Mouse (Mus musculus) CH12.LX (cell line): ENCODE data around the gene Ankle1. TPM values are rescaled to one million over a fixed set of nuclear protein-coding genes. Genes with fewer than 3 reads are reported as not detected.

Experiments
- DNase-seq: peaks from one replicate; pipeline ENCODE4 v3.0.0-alpha.2; 2013; ENCODE audit errors: extremely low read depth
- H3K27ac ChIP-seq: 2 replicates; pipeline ENCODE4 v1.5.1; 2012; ENCODE audit warnings: low read depth, mild to moderate bottlenecking, control low read depth, moderate library complexity; ENCODE audit not compliant: insufficient read depth
- H3K27me3 ChIP-seq: replicated peaks from 2 replicates; pipeline ENCODE3; 2012; ENCODE audit warnings: inconsistent platforms
- H3K36me3 ChIP-seq, 2 experiments: replicated peaks in 1 of 2; 2 replicates each; pipeline versions ENCODE3 to v1.6.1; 2012; ENCODE audit warnings: inconsistent platforms in 1 of 2, low read length in 1 of 2, mild to moderate bottlenecking in 1 of 2, mixed read lengths in 1 of 2, moderate library complexity in 1 of 2; ENCODE audit not compliant: control insufficient read depth in 1 of 2, insufficient read depth in 1 of 2
- H3K4me1 ChIP-seq, 2 experiments: 2 replicates each; pipeline ENCODE4 v1.6.1; 2012; ENCODE audit warnings: inconsistent platforms in 1 of 2, moderate library complexity in 1 of 2; ENCODE audit not compliant: insufficient read depth in 2 of 2, control insufficient read depth in 1 of 2
- H3K4me2 ChIP-seq: 2 replicates; pipeline ENCODE4 v1.6.1; 2012; ENCODE audit warnings: low read depth, mild to moderate bottlenecking, control low read depth; ENCODE audit not compliant: poor library complexity, insufficient read depth, severe bottlenecking
- H3K4me3 ChIP-seq, 3 experiments: fragments of 150-350 bp in 1 of 3; sonication (generic) in 1 of 3; replicated peaks in 1 of 3; 2 replicates each; pipeline versions ENCODE3 to v1.5.1; 2011 to 2012; ENCODE audit warnings: low read depth in 2 of 3, low read length in 2 of 3, mild to moderate bottlenecking in 2 of 3, moderate library complexity in 2 of 3, control low read depth in 1 of 3, improper control_type of control experiment in 1 of 3, inconsistent platforms in 1 of 3, mixed read lengths in 1 of 3; ENCODE audit not compliant: poor library complexity in 1 of 3
- H3K79me2 ChIP-seq: replicated peaks from 2 replicates; pipeline ENCODE4 v1.6.1; 2012; ENCODE audit warnings: mild to moderate bottlenecking, moderate library complexity; ENCODE audit not compliant: control insufficient read depth, poor library complexity, insufficient read depth, severe bottlenecking; ENCODE audit errors: extremely low read depth
- H3K9ac ChIP-seq: 2 replicates; pipeline ENCODE4 v1.6.1; 2012; ENCODE audit warnings: low read depth, mild to moderate bottlenecking, control low read depth, moderate library complexity; ENCODE audit not compliant: insufficient read depth
- H3K9me3 ChIP-seq: replicated peaks from 2 replicates; pipeline ENCODE3; 2012; ENCODE audit warnings: low read length, inconsistent platforms, mixed read lengths
- BHLHE40 ChIP-seq: IDR thresholded peaks from 2 replicates; pipeline ENCODE4 v1.6.1; 2011; ENCODE audit warnings: mild to moderate bottlenecking, low read depth, low read length, improper control_type of control experiment
- CHD1 ChIP-seq: IDR thresholded peaks from 2 replicates; pipeline ENCODE4 v1.6.1; 2012; ENCODE audit warnings: low read depth, low read length, improper control_type of control experiment, inconsistent platforms
- CHD2 ChIP-seq: IDR thresholded peaks from 2 replicates; pipeline ENCODE4 v1.6.1; 2011; ENCODE audit warnings: low read length, improper control_type of control experiment
- CTCF ChIP-seq, 2 experiments: IDR thresholded peaks in 1 of 2; conservative IDR thresholded peaks in 1 of 2; 2 replicates each; pipeline ENCODE4 v1.5.1; 2011 to 2012; ENCODE audit warnings: low read depth in 2 of 2, low read length in 2 of 2, improper control_type of control experiment in 1 of 2, inconsistent platforms in 1 of 2, mild to moderate bottlenecking in 1 of 2, moderate library complexity in 1 of 2
- E2F4 ChIP-seq: IDR thresholded peaks from 2 replicates; pipeline ENCODE4 v1.6.1; 2011; ENCODE audit warnings: low read depth, low read length, improper control_type of control experiment; ENCODE audit not compliant: insufficient replicate concordance
- ELF1 ChIP-seq: IDR thresholded peaks from 2 replicates; pipeline ENCODE4 v1.6.1; 2014; ENCODE audit warnings: low read depth, mild to moderate bottlenecking, inconsistent platforms, low read length, improper control_type of control experiment
- EP300 ChIP-seq: IDR thresholded peaks from 2 replicates; pipeline ENCODE4 v1.6.1; 2011; ENCODE audit warnings: low read length, improper control_type of control experiment
- ETS1 ChIP-seq: conservative IDR thresholded peaks from 2 replicates; pipeline ENCODE4 v1.6.1; 2012; ENCODE audit warnings: low read depth, mild to moderate bottlenecking, inconsistent platforms, low read length, improper control_type of control experiment, moderate library complexity
- GABPA ChIP-seq: IDR thresholded peaks from 2 replicates; pipeline ENCODE4 v1.6.1; 2012; ENCODE audit warnings: low read depth, low read length, improper control_type of control experiment, inconsistent platforms; ENCODE audit not compliant: insufficient replicate concordance
- HCFC1 ChIP-seq: IDR thresholded peaks from 2 replicates; pipeline ENCODE4 v1.6.1; 2012; ENCODE audit warnings: low read depth, mild to moderate bottlenecking, inconsistent platforms, low read length, improper control_type of control experiment
- IRF4 ChIP-seq: IDR thresholded peaks from 2 replicates; pipeline ENCODE4 v1.6.1; 2014; ENCODE audit warnings: low read depth, mild to moderate bottlenecking, inconsistent platforms, low read length, improper control_type of control experiment
- JUN ChIP-seq: IDR thresholded peaks from 2 replicates; pipeline ENCODE4 v1.6.1; 2011; ENCODE audit warnings: low read depth, mild to moderate bottlenecking, low read length, improper control_type of control experiment, moderate library complexity; ENCODE audit not compliant: insufficient read depth
- JUND ChIP-seq: conservative IDR thresholded peaks from 2 replicates; pipeline ENCODE4 v1.6.1; 2011; ENCODE audit warnings: low read depth, low read length, improper control_type of control experiment
- KAT2A ChIP-seq: IDR thresholded peaks from 2 replicates; pipeline ENCODE4 v1.6.1; 2012; ENCODE audit warnings: low read length, improper control_type of control experiment, inconsistent platforms; ENCODE audit not compliant: insufficient replicate concordance
- MAFK ChIP-seq: IDR thresholded peaks from 2 replicates; pipeline ENCODE4 v1.6.1; 2011; ENCODE audit warnings: low read length, improper control_type of control experiment; ENCODE audit not compliant: insufficient replicate concordance
- MAX ChIP-seq: IDR thresholded peaks from 2 replicates; pipeline ENCODE4 v1.6.1; 2011; ENCODE audit warnings: low read length, improper control_type of control experiment
- MAZ ChIP-seq: IDR thresholded peaks from 2 replicates; pipeline ENCODE4 v1.6.1; 2012; ENCODE audit warnings: low read depth, mild to moderate bottlenecking, inconsistent platforms, low read length, improper control_type of control experiment, moderate library complexity
- MEF2A ChIP-seq: IDR thresholded peaks from 2 replicates; pipeline ENCODE4 v1.6.1; 2014; ENCODE audit warnings: low read depth, mild to moderate bottlenecking, inconsistent platforms, low read length, improper control_type of control experiment, borderline replicate concordance
- MXI1 ChIP-seq: IDR thresholded peaks from 2 replicates; pipeline ENCODE4 v1.6.1; 2011; ENCODE audit warnings: mild to moderate bottlenecking, low read depth, low read length, improper control_type of control experiment
- MYC ChIP-seq: IDR thresholded peaks from 2 replicates; pipeline ENCODE4 v1.6.1; 2011; ENCODE audit warnings: low read depth, mild to moderate bottlenecking, improper control_type of control experiment, low read length
- NELFE ChIP-seq: IDR thresholded peaks from 2 replicates; pipeline ENCODE4 v1.6.1; 2011; ENCODE audit warnings: low read depth, low read length, improper control_type of control experiment
- NRF1 ChIP-seq: IDR thresholded peaks from 2 replicates; pipeline ENCODE4 v1.6.1; 2014; ENCODE audit warnings: low read depth, mild to moderate bottlenecking, inconsistent platforms, low read length, improper control_type of control experiment, moderate library complexity
- PAX5 ChIP-seq: IDR thresholded peaks from 2 replicates; pipeline ENCODE4 v1.6.1; 2012; ENCODE audit warnings: low read length, inconsistent platforms, mixed read lengths
- POLR2A ChIP-seq: IDR thresholded peaks from 2 replicates; pipeline ENCODE4 v1.6.1; 2011; ENCODE audit warnings: low read depth, mild to moderate bottlenecking, improper control_type of control experiment, low read length
- POLR2AphosphoS2 ChIP-seq: IDR thresholded peaks from 2 replicates; pipeline ENCODE4 v1.6.1; 2011; ENCODE audit warnings: low read depth, low read length, improper control_type of control experiment
- RAD21 ChIP-seq: IDR thresholded peaks from 2 replicates; pipeline ENCODE4 v1.6.1; 2011; ENCODE audit warnings: low read depth, mild to moderate bottlenecking, low read length, improper control_type of control experiment, moderate library complexity
- RCOR1 ChIP-seq: conservative IDR thresholded peaks from 2 replicates; pipeline ENCODE4 v1.6.1; 2012; ENCODE audit warnings: low read depth, mild to moderate bottlenecking, inconsistent platforms, low read length, improper control_type of control experiment
- SIN3A ChIP-seq: IDR thresholded peaks from 2 replicates; pipeline ENCODE4 v1.6.1; 2012; ENCODE audit warnings: low read length, improper control_type of control experiment, inconsistent platforms
- SMC3 ChIP-seq: IDR thresholded peaks from 2 replicates; pipeline ENCODE4 v1.6.1; 2011; ENCODE audit warnings: low read depth, low read length, improper control_type of control experiment
- TBP ChIP-seq: conservative IDR thresholded peaks from 2 replicates; pipeline ENCODE4 v1.6.1; 2011; ENCODE audit warnings: low read depth, low read length, improper control_type of control experiment
- TCF12 ChIP-seq: IDR thresholded peaks from 2 replicates; pipeline ENCODE4 v1.6.1; 2014; ENCODE audit warnings: low read depth, mild to moderate bottlenecking, inconsistent platforms, low read length, improper control_type of control experiment
- UBTF ChIP-seq: IDR thresholded peaks from 2 replicates; pipeline ENCODE4 v1.6.1; 2012; ENCODE audit warnings: low read depth, mild to moderate bottlenecking, inconsistent platforms, low read length, improper control_type of control experiment, moderate library complexity
- USF1 ChIP-seq: IDR thresholded peaks from 2 replicates; pipeline ENCODE4 v1.6.1; 2014; ENCODE audit warnings: low read depth, mild to moderate bottlenecking, inconsistent platforms, low read length, improper control_type of control experiment
- USF2 ChIP-seq: conservative IDR thresholded peaks from 2 replicates; pipeline ENCODE4 v1.6.1; 2011; ENCODE audit warnings: low read depth, low read length, improper control_type of control experiment
- ZC3H11A ChIP-seq: IDR thresholded peaks from 2 replicates; pipeline ENCODE4 v1.6.1; 2012; ENCODE audit warnings: low read depth, mild to moderate bottlenecking, inconsistent platforms, low read length, improper control_type of control experiment
- ZKSCAN1 ChIP-seq: IDR thresholded peaks from 2 replicates; pipeline ENCODE4 v1.6.1; 2012; ENCODE audit warnings: low read depth, inconsistent platforms, low read length, improper control_type of control experiment, borderline replicate concordance
- ZMIZ1 ChIP-seq: IDR thresholded peaks from 2 replicates; pipeline ENCODE4 v1.6.1; 2012; ENCODE audit warnings: low read depth, mild to moderate bottlenecking, inconsistent platforms, low read length, improper control_type of control experiment
- ZNF384 ChIP-seq: IDR thresholded peaks from 2 replicates; pipeline ENCODE4 v1.6.1; 2012; ENCODE audit warnings: low read depth, low read length, improper control_type of control experiment, inconsistent platforms
- dilution Hi-C: fragments of 300-500 bp; cut with MboI; formaldehyde crosslinking; loops from 2 replicates; pipeline ENCODE4 v1.14.3; 2020; ENCODE audit warnings: low sequenced_read_pairs; ENCODE audit not compliant: extremely low pct_unique_long_range_greater_than_20kb, extremely low pct_ligation_motif_present
- in situ Hi-C: fragments of 300-500 bp; cut with MboI; formaldehyde crosslinking; loops from 3 replicates; pipeline ENCODE4 v1.14.3; 2019; ENCODE audit warnings: low sequenced_read_pairs, low pct_ligation_motif_present, low pct_unique_long_range_greater_than_20kb, mixed read lengths
- polyA plus RNA-seq: library from polyadenylated mRNA; unstranded; fragments of >175 nt; gene quantifications from 2 replicates; pipeline ENCODE4 v1.2.1, GENCODE M21; 2012; ENCODE audit warnings: low read depth; ENCODE audit not compliant: insufficient read length
- total RNA-seq, 2 experiments: library from RNA; depleted of rRNA; stranded (reverse); fragments of 300-350 nt in 1 of 2; fragments of >200 nt in 1 of 2; gene quantifications; 2 replicates each; pipeline ENCODE4 v1.2.3; 2012 to 2014

Ankle1 gene
- total RNA-seq (2012; rRNA removed) (17.9 and 24.7 TPM in 2 replicates), total RNA-seq (2014; rRNA removed) (9.0 and 9.4 TPM in 2 replicates), polyA plus RNA-seq (17.4 and 17.6 TPM in 2 replicates)

DNA sequence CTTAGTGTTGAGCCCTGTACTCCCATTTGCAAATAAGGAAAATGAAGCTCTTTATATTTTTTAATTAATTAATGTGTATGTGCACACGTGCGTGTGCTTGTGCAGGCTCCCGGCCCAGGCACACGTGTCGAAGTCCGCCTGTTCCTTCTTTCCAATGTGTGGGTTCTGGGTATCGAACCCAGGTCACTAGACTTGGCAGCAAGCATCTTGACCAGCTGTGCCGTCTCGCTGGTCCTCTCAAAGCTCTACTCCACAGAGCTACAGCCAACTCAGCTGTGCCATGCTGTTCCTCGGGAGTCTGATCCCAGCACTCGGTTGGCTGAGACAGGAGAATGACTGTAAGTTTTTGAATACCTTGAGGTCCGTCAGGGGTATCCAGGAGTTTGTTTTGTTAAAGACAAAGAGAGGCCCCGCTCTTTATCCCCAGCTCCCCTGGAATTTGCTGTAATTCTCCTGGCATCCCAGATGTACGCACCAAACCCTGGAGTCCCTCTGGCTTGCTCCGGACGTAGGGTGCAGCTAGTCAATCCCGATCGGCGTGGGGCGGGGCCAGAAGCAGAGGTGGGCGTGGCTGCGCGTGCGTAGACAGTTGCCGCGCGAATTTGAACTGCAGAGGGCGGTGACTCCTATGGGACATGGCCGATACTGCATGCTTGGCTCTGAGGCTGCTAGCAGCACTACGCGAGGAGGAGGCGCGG lies at the start of gene Ankle1:
TSS of gene Ankle1 (plus strand) at position 610 of the 698 bp plus-strand sequence.
- in situ Hi-C loops (loop anchor here (5.0 kb wide), 1 partner anchor 33 kb away; the partner anchor contains the start of gene Ocel1), dilution Hi-C loops (no loop called here)
- DNase-seq = peak; percentile 93
- H3K9ac ChIP-seq = peak within 1 kb of the TSS; percentile 79
- peaks cover 49 to 73% of the 10 kb centered on the region in 2 experiments for H3K36me3 ChIP-seq
- peaks cover 7% of the 10 kb centered on the region; the same call in 1 of the 2 replicates for H3K79me2 ChIP-seq
- H3K4me3 ChIP-seq = peak within 1 kb of the TSS; percentile 83 to 93 (median 90)
- H3K9me3 ChIP-seq = no peaks in the 10 kb centered on the region
- peaks cover 9 to 32% of the 10 kb centered on the region in 2 experiments for H3K4me1 ChIP-seq
- no peaks in the 10 kb centered on the region for H3K27me3 ChIP-seq
- TF ChIP-seq SIN3A (peak; percentile 95), POLR2AphosphoS2 (peak; percentile 80), IRF4 (0 out of 2 replicates have a peak, but pooled peaks have one; percentile 3), PAX5 (no peak), MAX (peak; percentile 68), E2F4 (peak; percentile 93), KAT2A (0 out of 2 replicates have a peak, but pooled peaks have one; percentile 47), GABPA (no peak), MAZ (peak; percentile 72; the same call in 1 of the 2 replicates), CHD1 (no peak), CTCF (conservative IDR thresholded peaks at IDR 0.05 in 1 of 2, IDR thresholded peaks at IDR 0.05 in 1 of 2; ENCODE audit: low read depth in 2 of 2, low read length in 2 of 2) (peak in 1 of 2 experiments; percentile 46; a peak in 2 of 4 replicates), USF2 (no peak), NRF1 (peak; percentile 91), NELFE (peak; percentile 97), CHD2 (no peak; the same call in 1 of the 2 replicates), ZNF384 (no peak), MEF2A (no peak), ETS1 (no peak), TBP (peak; percentile 91), TCF12 (peak; percentile 89), EP300 (no peak), POLR2A (peak; percentile 99), UBTF (no peak), HCFC1 (no peak; the same call in 1 of the 2 replicates), USF1 (no peak), BHLHE40 (peak; percentile 75), SMC3 (no peak), RCOR1 (no peak), ZC3H11A (no peak), ZMIZ1 (peak; percentile 72), RAD21 (peak; percentile 8), JUN (no peak), ELF1 (peak; percentile 31; the same call in 1 of the 2 replicates), JUND (no peak), MXI1 (peak; percentile 93), ZKSCAN1 (no peak), MYC (peak; percentile 89; the same call in 1 of the 2 replicates), MAFK (no peak)
- H3K27ac ChIP-seq = peak within 1 kb of the TSS; percentile 29; the same call in 1 of the 2 replicates
- H3K4me2 ChIP-seq = peak within 1 kb of the TSS; percentile 72
